Mouse (Mus musculus) heart, embryonic 16.5 days (tissue): ENCODE data around the gene Adssl1. TPM values are rescaled to one million over a fixed set of nuclear protein-coding genes. Genes with fewer than 3 reads are reported as not detected.

ENCODE experiments used
- ATAC-seq: fragments of 200-750 bp; cut with Nextera tagmentation; replicated peaks from 2 replicates; pipeline ENCODE4 v1.8.0; 2017; ENCODE audit warnings: moderate number of reproducible peaks; ENCODE audit not compliant: insufficient read depth, low FRiP score; ENCODE audit errors: extremely low read depth
- H3K27ac ChIP-seq: fragments of 300-500 bp; sonication (generic); 2 replicates; pipeline ENCODE4 v1.5.1; 2014; ENCODE audit warnings: mild to moderate bottlenecking, low read length, control low read depth, moderate library complexity
- H3K27me3 ChIP-seq: fragments of 300-500 bp; sonication (generic); 2 replicates; pipeline ENCODE4 v1.6.1; 2014; ENCODE audit warnings: low read length, mixed read lengths; ENCODE audit not compliant: control insufficient read depth, insufficient read depth
- H3K36me3 ChIP-seq: fragments of 300-500 bp; sonication (generic); 2 replicates; pipeline ENCODE4 v1.6.1; 2014; ENCODE audit not compliant: control insufficient read depth, insufficient read depth
- H3K4me1 ChIP-seq: fragments of 300-500 bp; sonication (generic); 2 replicates; pipeline ENCODE4 v1.6.1; 2014; ENCODE audit warnings: low read length, mixed read lengths; ENCODE audit not compliant: control insufficient read depth, insufficient read depth
- H3K4me2 ChIP-seq: fragments of 300-500 bp; sonication (generic); 2 replicates; pipeline ENCODE4 v1.6.1; 2014; ENCODE audit warnings: low read depth, mild to moderate bottlenecking, control low read depth, low read length
- H3K4me3 ChIP-seq: fragments of 300-500 bp; sonication (generic); 2 replicates; pipeline ENCODE4 v1.5.1; 2014; ENCODE audit warnings: mild to moderate bottlenecking, control low read depth, low read length
- H3K9ac ChIP-seq: fragments of 300-500 bp; sonication (generic); 2 replicates; pipeline ENCODE4 v1.6.1; 2014; ENCODE audit warnings: low read length, control low read depth
- H3K9me3 ChIP-seq: fragments of 300-500 bp; sonication (generic); replicated peaks from 2 replicates; pipeline ENCODE4 v1.6.1; 2016; ENCODE audit warnings: low read length; ENCODE audit not compliant: control insufficient read depth
- WGBS: fragments of 180-500 bp; shearing (Covaris S2); extraction: QIAGEN DNeasy Blood & Tissue Kit; methylation state at CpG from one replicate; pipeline ENCODE4 v1.1.7; 2014; 5-methylcytosine and 5-hydroxymethylcytosine counted together
- microRNA-seq: library from miRNA; unstranded; fragments of <30 nt; microRNA quantifications from one replicate; pipeline ENCODE4, GENCODE M21; 2017
- polyA plus RNA-seq: library from polyadenylated mRNA; unstranded; fragments of >200 nt; fragmentation: Nextera tagmentation; extraction: Ambion mirVana; gene quantifications from 2 replicates; pipeline ENCODE4 v1.2.1, GENCODE M21; 2015

Adssl1 gene
- polyA plus RNA-seq, 1 experiment from 2014 or later, result 118 TPM

DNA sequence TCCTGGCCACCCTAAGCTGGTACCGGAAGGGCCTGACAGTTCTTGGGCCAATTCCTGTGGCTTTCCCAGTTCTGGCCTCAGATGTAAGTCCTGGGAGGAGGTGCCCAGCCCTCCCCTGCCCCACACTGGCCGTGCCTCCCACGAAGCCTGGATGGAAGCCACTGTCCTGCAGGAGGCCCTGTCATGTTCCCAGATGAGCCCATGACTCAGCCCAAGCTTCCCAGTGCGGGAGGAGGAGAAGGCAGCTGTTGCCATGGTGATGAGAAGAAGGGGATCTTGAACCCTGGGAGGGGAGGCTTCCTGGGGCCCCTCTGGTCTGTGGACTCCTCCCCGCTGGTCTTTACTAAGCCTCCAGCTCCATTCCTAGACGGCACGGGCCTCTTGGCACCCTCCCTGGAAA, 63.5 kb downstream of the Adssl1 start:
- no peak overlapping the region for H3K27ac ChIP-seq
- 72% methylated on average over 7 of the region's 7 CpGs for WGBS
- no peak overlapping the region for H3K9ac ChIP-seq
- H3K4me2 ChIP-seq, result no peak overlapping the region
- peaks cover 6% of the 10 kb centered on the region for H3K4me1 ChIP-seq
- no peaks in the 10 kb centered on the region for H3K9me3 ChIP-seq
- no peaks in the 10 kb centered on the region for H3K36me3 ChIP-seq
- H3K4me3 ChIP-seq, result no peak overlapping the region
- peaks cover 12% of the 10 kb centered on the region for H3K27me3 ChIP-seq
- no peak for ATAC-seq

- Histone ChIP-seq H3K9me3 (no peaks in the 10 kb centered on the region), H3K27ac (no peak overlapping the region), H3K36me3 (no peaks in the 10 kb centered on the region), H3K9ac (peak overlapping the region; percentile 22; the same call in 1 of the 2 replicates), H3K4me2 (peak overlapping the region; percentile 12; the same call in 1 of the 2 replicates), H3K4me3 (peak overlapping the region; percentile 3; the same call in 1 of the 2 replicates), H3K4me1 (peaks cover 11% of the 10 kb centered on the region), H3K27me3 (no peaks in the 10 kb centered on the region)
- no peak for ATAC-seq
- 37% methylated on average over 15 of the region's 15 CpGs for WGBS
Measured at GRCm38 (mm10) chr12:112688458-112688857, 68.6 kb downstream of the Adssl1 start.

Small RNAs within 50 kb of the gene (microRNA-seq; reads per million reads assigned to microRNA genes)
- gene Mir6939, result 0.59 reads per million

Other genes with a start within 250 kb of the Adssl1 start
- gene A530016L24Rik, start 130.6 kb upstream of the Adssl1 start, polyA plus RNA-seq, result 4.8 and 7.0 TPM in 2 replicates
- gene Tmem179, start 103.3 kb upstream of the Adssl1 start, polyA plus RNA-seq, result 0.22 and 0.41 TPM in 2 replicates
- 3.0 and 3.6 TPM in 2 replicates for gene Inf2, start 31.3 kb upstream of the Adssl1 start, polyA plus RNA-seq
- gene Siva1, start 24.6 kb downstream of the Adssl1 start, polyA plus RNA-seq, result 117 and 139 TPM in 2 replicates
- gene Akt1, start 54.8 kb downstream of the Adssl1 start, polyA plus RNA-seq, result 51.4 and 56.7 TPM in 2 replicates
- gene Zbtb42, start 58.8 kb downstream of the Adssl1 start, polyA plus RNA-seq, result 4.9 and 6.9 TPM in 2 replicates
- 4.3 and 5.1 TPM in 2 replicates for gene Cep170b, start 100.4 kb downstream of the Adssl1 start, polyA plus RNA-seq
- gene Pld4, start 140.6 kb downstream of the Adssl1 start, polyA plus RNA-seq, result 19.4 and 32.5 TPM in 2 replicates
- 2.0 and 2.1 TPM in 2 replicates for gene Ahnak2, start 182.6 kb downstream of the Adssl1 start, polyA plus RNA-seq
- gene Clba1, start 188.9 kb downstream of the Adssl1 start, polyA plus RNA-seq, result 6.0 and 8.4 TPM in 2 replicates
- gene Cdca4, start 209.4 kb downstream of the Adssl1 start, polyA plus RNA-seq, result 44.7 and 53.2 TPM in 2 replicates
- 1.4 and 3.6 TPM in 2 replicates for gene Gpr132, start 248.2 kb downstream of the Adssl1 start, polyA plus RNA-seq